Mouse (Mus musculus): Measurements from ENCODE around the gene Rnase2b. TPM values are rescaled to one million over a fixed set of nuclear protein-coding genes. Genes with fewer than 3 reads are reported as not detected.
"Not testable (repeated sequence)": the region's sequence is repeated elsewhere in the genome, so short reads cannot be mapped to it uniquely, and the experiment has no call there.

Rnase2b gene
- not detected in 2 replicates for polyA plus RNA-seq (2016; fragmentation: Nextera tagmentation; extraction: Ambion mirVana)

- DNase-seq (ENCODE audit: low spot score); H3K9me3 ChIP-seq (replicated peaks); H3K27ac ChIP-seq (replicated peaks); H3K36me3 ChIP-seq; H3K27me3 ChIP-seq (ENCODE audit: low read depth, poor library complexity, severe bottlenecking); H3K4me1 ChIP-seq; H3K4me3 ChIP-seq: not testable (repeated sequence)
- 94% methylated on average over 3 of the region's 3 CpGs for WGBS
These were observed at the start of gene Rnase2b for GRCm38 (mm10) chr14:51161976-51162375. Gene Rnase2b, plus strand, starts transcription at chr14:51162260.

- Histone ChIP-seq H3K9me3 (replicated peaks) (no peaks in the 10 kb centered on the region), H3K4me3 (no peak overlapping the region), H3K27ac (replicated peaks) (no peak overlapping the region), H3K27me3 (ENCODE audit: low read depth, poor library complexity, severe bottlenecking) (no peaks in the 10 kb centered on the region), H3K4me1 (peaks cover 7% of the 10 kb centered on the region; the same call in 1 of the 2 replicates), H3K36me3 (no peaks in the 10 kb centered on the region)
- 39% methylated on average over 9 of the region's 9 CpGs for WGBS
- DNase-seq (ENCODE audit: low spot score): no peak
These were observed 48.6 kb upstream of the Rnase2b start for GRCm38 (mm10) chr14:51113476-51113875.

GRCm38 (mm10) chr14:51113916-51114560 is 48.0 kb upstream of the Rnase2b start, which contains the start of gene Eddm3b:
Gene Eddm3b, plus strand, starts transcription at chr14:51114426.
- DNase-seq (ENCODE audit: low spot score): no peak
- Histone ChIP-seq H3K27ac (replicated peaks) (no peak within 1 kb of the TSS), H3K36me3 (no peaks in the 10 kb centered on the region), H3K4me1 (peaks cover 7% of the 10 kb centered on the region; the same call in 1 of the 2 replicates), H3K9me3 (replicated peaks) (no peaks in the 10 kb centered on the region), H3K27me3 (ENCODE audit: low read depth, poor library complexity, severe bottlenecking) (no peaks in the 10 kb centered on the region), H3K4me3 (no peak within 1 kb of the TSS)
- 38% methylated on average over 12 of the region's 12 CpGs for WGBS

- WGBS: 86% methylated on average over 6 of the region's 6 CpGs
- Histone ChIP-seq H3K27me3 (ENCODE audit: low read depth, poor library complexity, severe bottlenecking) (no peaks in the 10 kb centered on the region), H3K4me1 (peaks cover 4% of the 10 kb centered on the region; the same call in 1 of the 2 replicates), H3K36me3 (no peaks in the 10 kb centered on the region), H3K4me3 (no peak overlapping the region), H3K27ac (replicated peaks) (no peak overlapping the region), H3K9me3 (replicated peaks) (no peaks in the 10 kb centered on the region)
- DNase-seq (ENCODE audit: low spot score): no peak
These were observed 36.4 kb upstream of the Rnase2b start for GRCm38 (mm10) chr14:51125684-51126083.

GRCm38 (mm10) chr14:51127648-51128258 is 34.3 kb upstream of the Rnase2b start:
- H3K36me3 ChIP-seq: no peaks in the 10 kb centered on the region
- no peaks in the 10 kb centered on the region for H3K4me1 ChIP-seq
- 74% methylated on average over 2 of the region's 2 CpGs for WGBS
- no peak for DNase-seq (ENCODE audit: low spot score)
- H3K27ac ChIP-seq (replicated peaks): no peak overlapping the region
- H3K9me3 ChIP-seq (replicated peaks): no peaks in the 10 kb centered on the region
- H3K4me3 ChIP-seq: no peak overlapping the region
- no peaks in the 10 kb centered on the region for H3K27me3 ChIP-seq (ENCODE audit: low read depth, poor library complexity, severe bottlenecking)

- Histone ChIP-seq H3K9me3 (replicated peaks) (no peaks in the 10 kb centered on the region), H3K27me3 (ENCODE audit: low read depth, poor library complexity, severe bottlenecking) (no peaks in the 10 kb centered on the region), H3K36me3 (no peaks in the 10 kb centered on the region), H3K4me1 (no peaks in the 10 kb centered on the region), H3K4me3 (no peak overlapping the region), H3K27ac (replicated peaks) (no peak overlapping the region)
- no peak for DNase-seq (ENCODE audit: low spot score)
- 90% methylated on average over 9 of the region's 9 CpGs for WGBS
These were observed 33.1 kb upstream of the Rnase2b start for GRCm38 (mm10) chr14:51128775-51129623.

GRCm38 (mm10) chr14:51129624-51129975 is 32.5 kb upstream of the Rnase2b start:
- H3K27ac ChIP-seq (replicated peaks): no peak overlapping the region
- no peak for DNase-seq (ENCODE audit: low spot score)
- H3K36me3 ChIP-seq: no peaks in the 10 kb centered on the region
- no peaks in the 10 kb centered on the region for H3K4me1 ChIP-seq
- no peaks in the 10 kb centered on the region for H3K27me3 ChIP-seq (ENCODE audit: low read depth, poor library complexity, severe bottlenecking)
- whole genome bisulfite sequencing: 75% methylated on average over 4 of the region's 4 CpGs
- no peaks in the 10 kb centered on the region for H3K9me3 ChIP-seq (replicated peaks)
- no peak overlapping the region for H3K4me3 ChIP-seq

GRCm38 (mm10) chr14:51130315-51130940 is 31.6 kb upstream of the Rnase2b start:
- Histone ChIP-seq H3K27me3 (ENCODE audit: low read depth, poor library complexity, severe bottlenecking) (no peaks in the 10 kb centered on the region), H3K4me3 (no peak overlapping the region), H3K9me3 (replicated peaks) (no peaks in the 10 kb centered on the region), H3K36me3 (no peaks in the 10 kb centered on the region), H3K27ac (replicated peaks) (no peak overlapping the region), H3K4me1 (no peaks in the 10 kb centered on the region)
- 94% methylated on average over 9 of the region's 9 CpGs for WGBS
- no peak for DNase-seq (ENCODE audit: low spot score)

- Histone ChIP-seq H3K4me3 (no peak overlapping the region), H3K27me3 (ENCODE audit: low read depth, poor library complexity, severe bottlenecking) (no peaks in the 10 kb centered on the region), H3K27ac (replicated peaks) (no peak overlapping the region), H3K36me3 (no peaks in the 10 kb centered on the region), H3K9me3 (replicated peaks) (no peaks in the 10 kb centered on the region), H3K4me1 (no peaks in the 10 kb centered on the region)
- DNase-seq (ENCODE audit: low spot score): no peak
- 79% methylated on average over 7 of the region's 7 CpGs for WGBS
These were observed 30.8 kb upstream of the Rnase2b start for GRCm38 (mm10) chr14:51131086-51131815.

- Histone ChIP-seq H3K9me3 (replicated peaks) (no peaks in the 10 kb centered on the region), H3K36me3 (no peaks in the 10 kb centered on the region), H3K4me1 (no peaks in the 10 kb centered on the region), H3K27ac (replicated peaks) (no peak overlapping the region), H3K4me3 (no peak overlapping the region), H3K27me3 (ENCODE audit: low read depth, poor library complexity, severe bottlenecking) (no peaks in the 10 kb centered on the region)
- 87% methylated on average over 4 of the region's 4 CpGs for WGBS
- DNase-seq (ENCODE audit: low spot score): no peak
These were observed 29.7 kb upstream of the Rnase2b start for GRCm38 (mm10) chr14:51132372-51132771.

GRCm38 (mm10) chr14:51140342-51140741 is 21.7 kb upstream of the Rnase2b start:
- Histone ChIP-seq H3K27ac (replicated peaks) (no peak overlapping the region), H3K4me3 (no peak overlapping the region), H3K27me3 (ENCODE audit: low read depth, poor library complexity, severe bottlenecking) (no peaks in the 10 kb centered on the region), H3K9me3 (replicated peaks) (no peaks in the 10 kb centered on the region), H3K36me3 (no peaks in the 10 kb centered on the region), H3K4me1 (no peaks in the 10 kb centered on the region)
- no peak for DNase-seq (ENCODE audit: low spot score)
- 86% methylated on average over 2 of the region's 2 CpGs for WGBS

- no peaks in the 10 kb centered on the region for H3K9me3 ChIP-seq (replicated peaks)
- 87% methylated on average over 4 of the region's 4 CpGs for WGBS
- DNase-seq (ENCODE audit: low spot score): no peak
- H3K27ac ChIP-seq (replicated peaks): no peak overlapping the region
- H3K36me3 ChIP-seq: no peaks in the 10 kb centered on the region
- peaks cover 8% of the 10 kb centered on the region for H3K4me1 ChIP-seq
- H3K4me3 ChIP-seq: no peak overlapping the region
- no peaks in the 10 kb centered on the region for H3K27me3 ChIP-seq (ENCODE audit: low read depth, poor library complexity, severe bottlenecking)
These were observed 19.9 kb upstream of the Rnase2b start for GRCm38 (mm10) chr14:51142119-51142518.
